Mouse (Mus musculus) limb, embryonic 14.5 days (tissue): ENCODE results near the gene P2ry6. TPM values are rescaled to one million over a fixed set of nuclear protein-coding genes. Genes with fewer than 3 reads are reported as not detected.

Experiments used
- ATAC-seq: fragments of 200-750 bp; cut with Nextera tagmentation; 2 replicates; pipeline ENCODE4 v1.8.0; 2017; ENCODE audit warnings: low read depth, moderate number of reproducible peaks, moderate TSS enrichment; ENCODE audit not compliant: low FRiP score
- DNase-seq: peaks from one replicate; pipeline ENCODE4 v3.0.0-alpha.2; 2015; ENCODE audit warnings: low spot score
- H3K27ac ChIP-seq: fragments of 300-500 bp; sonication (generic); replicated peaks from 2 replicates; pipeline ENCODE4 v1.5.1; 2014; ENCODE audit warnings: low read depth, mild to moderate bottlenecking, low read length, moderate library complexity, mixed read lengths
- H3K27me3 ChIP-seq: fragments of 300-500 bp; sonication (generic); 2 replicates; pipeline ENCODE4 v1.6.1; 2014; ENCODE audit warnings: low read length, mixed read lengths; ENCODE audit not compliant: control insufficient read depth, insufficient read depth
- H3K36me3 ChIP-seq: fragments of 300-500 bp; sonication (generic); 2 replicates; pipeline ENCODE4 v1.6.1; 2014; ENCODE audit warnings: mild to moderate bottlenecking, low read length, moderate library complexity, mixed read lengths; ENCODE audit not compliant: control insufficient read depth, insufficient read depth
- H3K4me1 ChIP-seq: fragments of 300-500 bp; sonication (generic); 2 replicates; pipeline ENCODE4 v1.6.1; 2014; ENCODE audit warnings: antibody characterized with exemption, low read length, mixed read lengths; ENCODE audit not compliant: control insufficient read depth, insufficient read depth
- H3K4me2 ChIP-seq: fragments of 300-500 bp; sonication (generic); replicated peaks from 2 replicates; pipeline ENCODE4 v1.6.1; 2014; ENCODE audit warnings: low read depth, mild to moderate bottlenecking, low read length, moderate library complexity; ENCODE audit not compliant: severe bottlenecking
- H3K4me3 ChIP-seq: fragments of 300-500 bp; sonication (generic); replicated peaks from 2 replicates; pipeline ENCODE4 v1.5.1; 2014; ENCODE audit warnings: low read length
- H3K9ac ChIP-seq: fragments of 300-500 bp; sonication (generic); 2 replicates; pipeline ENCODE4 v1.6.1; 2014; ENCODE audit warnings: mild to moderate bottlenecking, low read depth, low read length, moderate library complexity; ENCODE audit not compliant: severe bottlenecking
- H3K9me3 ChIP-seq: fragments of 300-500 bp; sonication (generic); 2 replicates; pipeline ENCODE4 v1.6.1; 2016; ENCODE audit warnings: low read length; ENCODE audit not compliant: control insufficient read depth
- POLR2A ChIP-seq: fragments of 200-500 bp; IDR thresholded peaks from 2 replicates; pipeline ENCODE4 v1.8.0; 2012; ENCODE audit warnings: inconsistent platforms, mild to moderate bottlenecking, moderate library complexity, borderline replicate concordance; ENCODE audit not compliant: insufficient read depth, insufficient read length; ENCODE audit errors: extremely low read depth
- WGBS: fragments of 180-500 bp; shearing (Covaris S2); extraction: QIAGEN DNeasy Blood & Tissue Kit; methylation state at CpG from one replicate; pipeline ENCODE4 v1.1.7; 2014; 5-methylcytosine and 5-hydroxymethylcytosine counted together
- polyA plus RNA-seq, 2 experiments: library from polyadenylated mRNA; depleted of rRNA in 1 of 2; stranded (reverse) in 1 of 2; unstranded in 1 of 2; fragments of >200 nt; fragmentation: Nextera tagmentation in 1 of 2; extraction: Ambion mirVana in 1 of 2; gene quantifications; 2 replicates each; pipeline versions ENCODE4 v1.2.1 to v1.2.3; 2012 to 2014

Gene P2ry6
- polyA plus RNA-seq, 2 experiments, result 5.3 to 5.9 TPM

GRCm38 (mm10) chr7:101003442-101004326 lies 29.2 kb upstream of the P2ry6 start:
- no peaks in the 10 kb centered on the region for H3K27me3 ChIP-seq
- H3K9me3 ChIP-seq, result no peaks in the 10 kb centered on the region
- 43% methylated on average over 11 of the region's 11 CpGs for WGBS
- DNase-seq (peak; percentile 52), ATAC-seq (no peak; the same call in 1 of the 2 replicates)
- H3K4me3 ChIP-seq, result no peak overlapping the region
- no peak overlapping the region for H3K4me2 ChIP-seq
- TF ChIP-seq POLR2A, result no peak
- peaks cover 6% of the 10 kb centered on the region for H3K4me1 ChIP-seq
- no peak overlapping the region for H3K9ac ChIP-seq
- no peak overlapping the region for H3K27ac ChIP-seq
- H3K36me3 ChIP-seq, result no peaks in the 10 kb centered on the region

- Histone ChIP-seq H3K4me3 (no peak overlapping the region), H3K4me2 (no peak overlapping the region), H3K27ac (no peak overlapping the region), H3K27me3 (no peaks in the 10 kb centered on the region), H3K36me3 (no peaks in the 10 kb centered on the region), H3K9me3 (no peaks in the 10 kb centered on the region), H3K4me1 (peaks cover 6% of the 10 kb centered on the region), H3K9ac (no peak overlapping the region)
- ATAC-seq (no peak), DNase-seq (no peak)
- no peak for TF ChIP-seq POLR2A
- WGBS, result 73% methylated on average over 6 of the region's 6 CpGs
Observed at GRCm38 (mm10) chr7:101002274-101002673, 27.8 kb upstream of the P2ry6 start.

- 57% methylated on average over 5 of the region's 5 CpGs for WGBS
- ATAC-seq, result no peak
Observed at GRCm38 (mm10) chr7:100999623-101000022, 25.2 kb upstream of the P2ry6 start.

GRCm38 (mm10) chr7:100998578-100998960 lies 24.1 kb upstream of the P2ry6 start:
- H3K27ac ChIP-seq, result no peak overlapping the region
- H3K4me3 ChIP-seq, result no peak overlapping the region
- no peak for TF ChIP-seq POLR2A
- no peak overlapping the region for H3K9ac ChIP-seq
- ATAC-seq, result no peak
- no peaks in the 10 kb centered on the region for H3K9me3 ChIP-seq
- peaks cover 3% of the 10 kb centered on the region for H3K4me1 ChIP-seq
- H3K4me2 ChIP-seq, result no peak overlapping the region
- 89% methylated on average over 24 of the region's 24 CpGs for WGBS
- no peaks in the 10 kb centered on the region for H3K36me3 ChIP-seq
- DNase-seq, result no peak
- H3K27me3 ChIP-seq, result no peaks in the 10 kb centered on the region

More at GRCm38 (mm10) chr7:100999623-101000022, 25.2 kb upstream of the P2ry6 start:
- H3K27ac ChIP-seq, result no peak overlapping the region
- TF ChIP-seq POLR2A, result no peak
- H3K27me3 ChIP-seq, result no peaks in the 10 kb centered on the region
- no peak overlapping the region for H3K4me3 ChIP-seq
- H3K4me2 ChIP-seq, result no peak overlapping the region
- no peak overlapping the region for H3K9ac ChIP-seq
- no peaks in the 10 kb centered on the region for H3K9me3 ChIP-seq
- DNase-seq, result no peak
- peaks cover 6% of the 10 kb centered on the region for H3K4me1 ChIP-seq
- no peaks in the 10 kb centered on the region for H3K36me3 ChIP-seq

GRCm38 (mm10) chr7:100997951-100998577 lies 23.6 kb upstream of the P2ry6 start:
- Histone ChIP-seq H3K4me2 (no peak overlapping the region), H3K27me3 (no peaks in the 10 kb centered on the region), H3K4me3 (no peak overlapping the region), H3K9ac (no peak overlapping the region), H3K9me3 (no peaks in the 10 kb centered on the region), H3K4me1 (no peaks in the 10 kb centered on the region), H3K27ac (no peak overlapping the region), H3K36me3 (no peaks in the 10 kb centered on the region)
- no peak for ATAC-seq
- TF ChIP-seq POLR2A, result no peak
- 84% methylated on average over 31 of the region's 31 CpGs for WGBS
- DNase-seq, result no peak
